Mouse (Mus musculus) c-Kit-negative CD71-positive TER-119-positive erythroid progenitor cells, embryonic 14.5 days (primary cell): ENCODE measurements around the gene Ssxb5.
"Not testable (repeated sequence)": the region's sequence is repeated elsewhere in the genome, so short reads cannot be mapped to it uniquely, and the experiment has no call there.

Source experiments
- DNase-seq: peaks from one replicate; pipeline ENCODE4 v3.0.0-alpha.2; 2013; ENCODE audit warnings: low read depth, low spot score

Ssxb5 gene

DNA sequence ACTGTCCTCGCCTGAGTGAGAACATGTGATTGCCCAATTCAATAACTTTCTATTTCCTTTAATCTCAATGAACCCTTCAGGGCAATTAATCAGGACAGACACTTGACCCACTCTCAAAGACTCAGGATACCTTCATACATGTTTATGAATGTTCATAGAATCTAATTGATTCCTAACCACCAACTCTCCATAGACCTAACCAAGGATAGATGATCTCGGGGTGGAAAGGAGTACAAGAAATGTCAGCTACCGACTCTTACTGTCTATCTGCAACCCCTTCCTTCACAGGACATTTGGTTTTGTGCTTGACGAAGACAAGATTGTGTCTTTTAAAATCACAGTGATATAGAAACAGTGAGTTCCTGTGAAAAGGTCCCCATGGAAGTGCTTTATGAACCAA is at the start of gene Ssxb5:
Ssxb5 (plus strand) TSS at position 301 of the 400 bp plus-strand sequence.
- not testable (repeated sequence) for DNase-seq

DNA sequence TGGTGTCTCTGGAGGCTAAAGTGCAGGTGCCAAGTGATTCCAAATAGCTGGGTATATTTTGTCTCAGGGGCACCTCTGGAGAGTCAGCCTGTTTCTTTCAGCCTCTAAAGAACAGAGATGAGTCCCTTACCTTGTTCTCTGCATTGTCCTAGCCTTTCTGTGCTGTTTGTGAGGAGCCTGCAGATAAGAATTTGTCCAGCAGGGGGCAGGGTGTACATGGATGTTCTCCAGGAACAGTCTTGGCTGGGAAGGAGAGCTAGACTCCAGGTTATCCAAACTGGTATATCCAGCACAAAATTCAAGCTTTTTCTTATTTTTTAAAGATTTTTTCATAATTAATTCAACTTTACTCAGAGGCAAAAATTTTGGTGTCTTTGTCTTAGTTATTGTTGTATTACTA is 28.6 kb downstream of the Ssxb5 start:
- no peak for DNase-seq

DNA sequence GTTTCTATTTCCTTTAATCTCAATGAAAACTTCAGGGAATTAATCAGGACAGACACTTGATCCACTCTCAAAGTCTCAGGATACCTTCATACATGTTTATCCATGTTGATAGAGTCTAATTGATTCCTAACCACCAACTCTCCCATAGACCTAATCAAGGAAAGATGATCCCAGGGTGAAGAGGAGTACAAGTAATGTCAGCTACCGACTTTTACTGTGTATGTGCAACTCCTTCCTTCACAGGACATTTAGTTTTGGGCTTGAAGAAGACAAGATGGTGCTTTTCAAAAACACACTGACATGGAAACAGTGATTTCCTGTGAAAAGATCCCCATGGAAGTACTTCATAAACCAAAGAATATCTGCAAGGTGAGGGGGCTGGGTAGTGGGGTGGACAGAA is 40.2 kb downstream of the Ssxb5 start, which contains the start of gene Gm6592:
Gm6592 (plus strand) TSS at position 301 of the 400 bp plus-strand sequence.
- DNase-seq = no peak

GRCm38 (mm10) chrX:8852486-8852885 is 49.0 kb downstream of the Ssxb5 start:
- no peak for DNase-seq
